ENCODE assay signal across 24 mouse cellular contexts in genomic region chr11:14031412-14032122, GRCm38 (mm10).
DNase-seq lines count a peak whose midpoint lies in the region; ATAC-seq and TF ChIP-seq lines count a peak whose summit lies in the region.
"Had no signal": no experiment of that assay in that cellular context is flagged by ENCODE, and none has a peak within 500 bp of the region (broad histone marks: within the 10 kb centered on the region; RNA-seq: fewer than 3 reads in every experiment).

No protein-coding gene starts in this region.

- H3K36me3 ChIP-seq in hindbrain, embryonic 16.5 days (ENCODE audit: control insufficient read depth, insufficient read depth, low read length): no peaks in the 10 kb centered on the region
- no peaks in the 10 kb centered on the region for H3K36me3 ChIP-seq in hindbrain, embryonic 13.5 days
- no peaks in the 10 kb centered on the region for H3K36me3 ChIP-seq in embryonic facial prominence, embryonic 14.5 days (ENCODE audit: control insufficient read depth, insufficient read depth, low read length)
- H3K36me3 ChIP-seq in neural tube, embryonic 13.5 days: no peaks in the 10 kb centered on the region
- H3K36me3 ChIP-seq in lung, postnatal 0 days (ENCODE audit: insufficient read depth, low read length): no peaks in the 10 kb centered on the region
- H3K36me3 ChIP-seq: limb, embryonic 13.5 days; liver, embryonic 13.5 days; midbrain, embryonic 12.5 days had no signal

- H3K4me1 ChIP-seq in hindbrain, embryonic 16.5 days (ENCODE audit: control insufficient read depth, insufficient read depth, low read depth, low read length): no peaks in the 10 kb centered on the region
- no peaks in the 10 kb centered on the region for H3K4me1 ChIP-seq in hindbrain, embryonic 13.5 days (replicated peaks)
- H3K4me1 ChIP-seq in embryonic facial prominence, embryonic 14.5 days (ENCODE audit: control insufficient read depth, insufficient read depth, low read length): no peaks in the 10 kb centered on the region
- no peaks in the 10 kb centered on the region; the same call in 1 of the 2 replicates for H3K4me1 ChIP-seq in neural tube, embryonic 13.5 days (replicated peaks)
- H3K4me1 ChIP-seq in lung, postnatal 0 days (ENCODE audit: insufficient read depth, low read depth, low read length): no peaks in the 10 kb centered on the region
- H3K4me1 ChIP-seq: limb, embryonic 13.5 days; liver, embryonic 13.5 days; midbrain, embryonic 12.5 days had no signal

- DNase-seq in embryo, embryonic 11 days: peak; percentile 1
- DNase-seq in embryo, embryonic 10.5 days (ENCODE audit: low spot score): no peak
- peak; percentile 5 for DNase-seq in embryonic facial prominence, embryonic 14.5 days (ENCODE audit: low spot score)
- no peak for DNase-seq in lung, postnatal 0 days (ENCODE audit: low spot score)
- DNase-seq: adrenal gland, postnatal 10 days; cerebellum, adult 9-11 months; gastrocnemius, postnatal 14 days; heart, adult 2 months; heart, postnatal 36 days; layer of hippocampus, postnatal 36 days; liver, embryonic 13.5 days; lung, embryonic 14.5 days; lung, postnatal 4 days had no signal

- no peaks in the 10 kb centered on the region for H3K9me3 ChIP-seq in hindbrain, embryonic 16.5 days (ENCODE audit: control insufficient read depth, low read length)
- no peaks in the 10 kb centered on the region for H3K9me3 ChIP-seq in hindbrain, embryonic 13.5 days
- no peaks in the 10 kb centered on the region for H3K9me3 ChIP-seq in embryonic facial prominence, embryonic 14.5 days (ENCODE audit: control insufficient read depth, low read length)
- H3K9me3 ChIP-seq in neural tube, embryonic 13.5 days: no peaks in the 10 kb centered on the region
- H3K9me3 ChIP-seq in lung, postnatal 0 days (ENCODE audit: low read length): no peaks in the 10 kb centered on the region
- H3K9me3 ChIP-seq: limb, embryonic 13.5 days; liver, embryonic 13.5 days; midbrain, embryonic 12.5 days had no signal

- TF ChIP-seq EP300 in lung, postnatal 0 days (IDR thresholded peaks at IDR 0.05): no peak

- no peak overlapping the region for H3K27ac ChIP-seq in hindbrain, embryonic 16.5 days (ENCODE audit: low read depth, low read length)
- H3K27ac ChIP-seq in hindbrain, embryonic 13.5 days: no peak overlapping the region
- H3K27ac ChIP-seq in embryonic facial prominence, embryonic 14.5 days (replicated peaks; ENCODE audit: low read depth, low read length): no peak overlapping the region
- H3K27ac ChIP-seq in neural tube, embryonic 13.5 days (replicated peaks): no peak overlapping the region
- no peak overlapping the region for H3K27ac ChIP-seq in lung, postnatal 0 days (ENCODE audit: low read length)
- H3K27ac ChIP-seq: heart, adult 2 months; kidney, postnatal 0 days; limb, embryonic 13.5 days; liver, embryonic 13.5 days; midbrain, embryonic 12.5 days had no signal

- ATAC-seq in hindbrain, embryonic 16.5 days: peak; percentile 81; the same call in 1 of the 2 replicates
- no peak for ATAC-seq in hindbrain, embryonic 13.5 days (ENCODE audit: low FRiP score)
- ATAC-seq in embryonic facial prominence, embryonic 14.5 days (ENCODE audit: low read depth): no peak; the same call in 1 of the 2 replicates
- ATAC-seq in neural tube, embryonic 13.5 days (ENCODE audit: low read depth): peak; percentile 74
- ATAC-seq in erythroblast, adult 5-6 weeks (replicated peaks; ENCODE audit: low FRiP score, poor library complexity, severe bottlenecking): no peak
- no peak for ATAC-seq in lung, postnatal 0 days
- ATAC-seq: activated CD4-positive, CD25-positive, alpha-beta regulatory T cell, adult 4 months; intestine, embryonic 16.5 days; Patski had no signal

- H3K4me3 ChIP-seq in hindbrain, embryonic 16.5 days (ENCODE audit: low read length): no peak overlapping the region
- no peak overlapping the region for H3K4me3 ChIP-seq in hindbrain, embryonic 13.5 days
- H3K4me3 ChIP-seq in embryonic facial prominence, embryonic 14.5 days (ENCODE audit: low read depth, low read length): no peak overlapping the region
- H3K4me3 ChIP-seq in neural tube, embryonic 13.5 days: no peak overlapping the region
- no peak overlapping the region for H3K4me3 ChIP-seq in lung, postnatal 0 days (ENCODE audit: low read depth, low read length)
- H3K4me3 ChIP-seq: erythroblast, embryonic 14.5 days; heart, adult 2 months; limb, embryonic 13.5 days; liver, embryonic 13.5 days; midbrain, embryonic 12.5 days had no signal

- no peaks in the 10 kb centered on the region for H3K27me3 ChIP-seq in hindbrain, embryonic 16.5 days (replicated peaks; ENCODE audit: control insufficient read depth, insufficient read depth, low read length)
- H3K27me3 ChIP-seq in hindbrain, embryonic 13.5 days: no peaks in the 10 kb centered on the region
- H3K27me3 ChIP-seq in embryonic facial prominence, embryonic 14.5 days (replicated peaks; ENCODE audit: control insufficient read depth, insufficient read depth, low read length): no peaks in the 10 kb centered on the region
- no peaks in the 10 kb centered on the region for H3K27me3 ChIP-seq in neural tube, embryonic 13.5 days
- no peaks in the 10 kb centered on the region for H3K27me3 ChIP-seq in lung, postnatal 0 days (replicated peaks; ENCODE audit: insufficient read depth, low read length)
- H3K27me3 ChIP-seq: limb, embryonic 13.5 days; liver, embryonic 13.5 days; midbrain, embryonic 12.5 days; Patski had no signal

- no peak overlapping the region for H3K4me2 ChIP-seq in hindbrain, embryonic 16.5 days (ENCODE audit: low read length)
- H3K4me2 ChIP-seq in hindbrain, embryonic 13.5 days: no peak overlapping the region
- H3K4me2 ChIP-seq in embryonic facial prominence, embryonic 14.5 days (ENCODE audit: low read depth, low read length): no peak overlapping the region
- no peak overlapping the region for H3K4me2 ChIP-seq in neural tube, embryonic 13.5 days
- H3K4me2 ChIP-seq in lung, postnatal 0 days (replicated peaks; ENCODE audit: low read depth, low read length): no peak overlapping the region
- H3K4me2 ChIP-seq: limb, embryonic 13.5 days; liver, embryonic 13.5 days; lung, embryonic 14.5 days; midbrain, embryonic 12.5 days had no signal

- no peak overlapping the region for H3K9ac ChIP-seq in hindbrain, embryonic 16.5 days (ENCODE audit: low read depth, low read length)
- H3K9ac ChIP-seq in hindbrain, embryonic 13.5 days: no peak overlapping the region
- H3K9ac ChIP-seq in embryonic facial prominence, embryonic 14.5 days (ENCODE audit: low read depth, low read length): no peak overlapping the region
- H3K9ac ChIP-seq in neural tube, embryonic 13.5 days: no peak overlapping the region
- no peak overlapping the region for H3K9ac ChIP-seq in lung, postnatal 0 days (replicated peaks; ENCODE audit: low read depth)
- H3K9ac ChIP-seq: limb, embryonic 13.5 days; liver, embryonic 13.5 days; lung, embryonic 14.5 days; midbrain, embryonic 12.5 days had no signal

- no peak for TF ChIP-seq CTCF in lung, postnatal 0 days (IDR thresholded peaks at IDR 0.05)

Comparison
In these comparisons a context has a peak if more than half of its experiments do, and no peak if none do; other contexts are left out.
1. DNase-seq: peak in embryo, embryonic 11 days (single experiment) and embryonic facial prominence, embryonic 14.5 days (single experiment); none in embryo, embryonic 10.5 days (single experiment) and lung, postnatal 0 days (single experiment).
2. ATAC-seq: peak in hindbrain, embryonic 16.5 days (single experiment) and neural tube, embryonic 13.5 days (single experiment); none in hindbrain, embryonic 13.5 days (single experiment), embryonic facial prominence, embryonic 14.5 days (single experiment), erythroblast, adult 5-6 weeks (single experiment) and lung, postnatal 0 days (single experiment).